Mouse (Mus musculus): Measurements from ENCODE around the gene Slc10a4. TPM values are rescaled to one million over a fixed set of nuclear protein-coding genes. Genes with fewer than 3 reads are reported as not detected.
"Not testable (repeated sequence)": the region's sequence is repeated elsewhere in the genome, so short reads cannot be mapped to it uniquely, and the experiment has no call there.

The Slc10a4 gene
- polyA plus RNA-seq, 1 experiment: not detected

GRCm38 (mm10) chr5:72992474-72992873, 14.2 kb upstream of the Slc10a4 start:
- Histone ChIP-seq H3K27me3 (ENCODE audit: control insufficient read depth, insufficient read depth, low read length, poor library complexity, severe bottlenecking) (no peaks in the 10 kb centered on the region), H3K36me3 (ENCODE audit: control insufficient read depth, insufficient read depth, low read length, poor library complexity, severe bottlenecking) (no peaks in the 10 kb centered on the region), H3K4me1 (ENCODE audit: control insufficient read depth, insufficient read depth, low read length) (no peaks in the 10 kb centered on the region), H3K4me3 (ENCODE audit: low read depth, low read length) (no peak overlapping the region), H3K27ac (ENCODE audit: insufficient read depth, low read length) (no peak overlapping the region), H3K9ac (ENCODE audit: low read depth, poor library complexity, severe bottlenecking) (no peak overlapping the region), H3K9me3 (replicated peaks; ENCODE audit: control insufficient read depth, insufficient read depth, low read length, poor library complexity, severe bottlenecking) (no peaks in the 10 kb centered on the region)
- TF ChIP-seq EP300 (IDR thresholded peaks at IDR 0.05; ENCODE audit: insufficient read depth, low read depth, low read length): no peak

- Histone ChIP-seq H3K27me3 (ENCODE audit: control insufficient read depth, insufficient read depth, low read length, poor library complexity, severe bottlenecking) (no peaks in the 10 kb centered on the region), H3K27ac (ENCODE audit: insufficient read depth, low read length) (no peak overlapping the region)
Measured at GRCm38 (mm10) chr5:72994424-72994823, 12.3 kb upstream of the Slc10a4 start.

GRCm38 (mm10) chr5:72994928-72995327, 11.8 kb upstream of the Slc10a4 start:
- H3K27me3 ChIP-seq (ENCODE audit: control insufficient read depth, insufficient read depth, low read length, poor library complexity, severe bottlenecking): no peaks in the 10 kb centered on the region
- no peaks in the 10 kb centered on the region for H3K36me3 ChIP-seq (ENCODE audit: control insufficient read depth, insufficient read depth, low read length, poor library complexity, severe bottlenecking)
- H3K9ac ChIP-seq (ENCODE audit: low read depth, poor library complexity, severe bottlenecking): no peak overlapping the region
- TF ChIP-seq EP300 (IDR thresholded peaks at IDR 0.05; ENCODE audit: insufficient read depth, low read depth, low read length) (no peak), CTCF (IDR thresholded peaks at IDR 0.05; ENCODE audit: low read depth, low read length) (no peak), POLR2A (IDR thresholded peaks at IDR 0.05; ENCODE audit: insufficient read depth, low read length) (no peak)
- H3K27ac ChIP-seq (ENCODE audit: insufficient read depth, low read length): no peak overlapping the region
- no peaks in the 10 kb centered on the region for H3K4me1 ChIP-seq (ENCODE audit: control insufficient read depth, insufficient read depth, low read length)
- H3K4me3 ChIP-seq (ENCODE audit: low read depth, low read length): no peak overlapping the region
- no peaks in the 10 kb centered on the region for H3K9me3 ChIP-seq (replicated peaks; ENCODE audit: control insufficient read depth, insufficient read depth, low read length, poor library complexity, severe bottlenecking)

More at GRCm38 (mm10) chr5:72994424-72994823, 12.3 kb upstream of the Slc10a4 start:
- no peaks in the 10 kb centered on the region for H3K4me1 ChIP-seq (ENCODE audit: control insufficient read depth, insufficient read depth, low read length)
- TF ChIP-seq EP300 (IDR thresholded peaks at IDR 0.05; ENCODE audit: insufficient read depth, low read depth, low read length) (no peak), CTCF (IDR thresholded peaks at IDR 0.05; ENCODE audit: low read depth, low read length) (no peak), POLR2A (IDR thresholded peaks at IDR 0.05; ENCODE audit: insufficient read depth, low read length) (no peak)
- no peak overlapping the region for H3K4me3 ChIP-seq (ENCODE audit: low read depth, low read length)
- H3K36me3 ChIP-seq (ENCODE audit: control insufficient read depth, insufficient read depth, low read length, poor library complexity, severe bottlenecking): no peaks in the 10 kb centered on the region
- no peaks in the 10 kb centered on the region for H3K9me3 ChIP-seq (replicated peaks; ENCODE audit: control insufficient read depth, insufficient read depth, low read length, poor library complexity, severe bottlenecking)
- H3K9ac ChIP-seq (ENCODE audit: low read depth, poor library complexity, severe bottlenecking): no peak overlapping the region

- no peak for TF ChIP-seq EP300 (IDR thresholded peaks at IDR 0.05; ENCODE audit: insufficient read depth, low read depth, low read length)
- no peak for TF ChIP-seq CTCF (IDR thresholded peaks at IDR 0.05; ENCODE audit: low read depth, low read length)
- TF ChIP-seq POLR2A (IDR thresholded peaks at IDR 0.05; ENCODE audit: insufficient read depth, low read length): no peak
- H3K27me3 ChIP-seq (ENCODE audit: control insufficient read depth, insufficient read depth, low read length, poor library complexity, severe bottlenecking): no peaks in the 10 kb centered on the region
Measured at GRCm38 (mm10) chr5:72995379-72995778, 11.3 kb upstream of the Slc10a4 start.

GRCm38 (mm10) chr5:72998546-72998945, 8.1 kb upstream of the Slc10a4 start:
- not testable (repeated sequence) for H3K9ac ChIP-seq (ENCODE audit: low read depth, poor library complexity, severe bottlenecking); H3K36me3 ChIP-seq (ENCODE audit: control insufficient read depth, insufficient read depth, low read length, poor library complexity, severe bottlenecking); H3K9me3 ChIP-seq (replicated peaks; ENCODE audit: control insufficient read depth, insufficient read depth, low read length, poor library complexity, severe bottlenecking); H3K27me3 ChIP-seq (ENCODE audit: control insufficient read depth, insufficient read depth, low read length, poor library complexity, severe bottlenecking); H3K4me1 ChIP-seq (ENCODE audit: control insufficient read depth, insufficient read depth, low read length); H3K27ac ChIP-seq (ENCODE audit: insufficient read depth, low read length); H3K4me3 ChIP-seq (ENCODE audit: low read depth, low read length)

More at GRCm38 (mm10) chr5:72995379-72995778, 11.3 kb upstream of the Slc10a4 start:
- Histone ChIP-seq H3K36me3 (ENCODE audit: control insufficient read depth, insufficient read depth, low read length, poor library complexity, severe bottlenecking) (no peaks in the 10 kb centered on the region), H3K4me3 (ENCODE audit: low read depth, low read length) (no peak overlapping the region), H3K4me1 (ENCODE audit: control insufficient read depth, insufficient read depth, low read length) (no peaks in the 10 kb centered on the region), H3K9ac (ENCODE audit: low read depth, poor library complexity, severe bottlenecking) (no peak overlapping the region), H3K9me3 (replicated peaks; ENCODE audit: control insufficient read depth, insufficient read depth, low read length, poor library complexity, severe bottlenecking) (no peaks in the 10 kb centered on the region), H3K27ac (ENCODE audit: insufficient read depth, low read length) (no peak overlapping the region)

- H3K9ac ChIP-seq (ENCODE audit: low read depth, poor library complexity, severe bottlenecking): no peak overlapping the region
- no peaks in the 10 kb centered on the region for H3K4me1 ChIP-seq (ENCODE audit: control insufficient read depth, insufficient read depth, low read length)
- H3K27ac ChIP-seq (ENCODE audit: insufficient read depth, low read length): no peak overlapping the region
- H3K9me3 ChIP-seq (replicated peaks; ENCODE audit: control insufficient read depth, insufficient read depth, low read length, poor library complexity, severe bottlenecking): no peaks in the 10 kb centered on the region
- no peaks in the 10 kb centered on the region for H3K36me3 ChIP-seq (ENCODE audit: control insufficient read depth, insufficient read depth, low read length, poor library complexity, severe bottlenecking)
- peaks cover 6% of the 10 kb centered on the region for H3K27me3 ChIP-seq (ENCODE audit: control insufficient read depth, insufficient read depth, low read length, poor library complexity, severe bottlenecking)
- TF ChIP-seq POLR2A (IDR thresholded peaks at IDR 0.05; ENCODE audit: insufficient read depth, low read length) (no peak), CTCF (IDR thresholded peaks at IDR 0.05; ENCODE audit: low read depth, low read length) (no peak), EP300 (IDR thresholded peaks at IDR 0.05; ENCODE audit: insufficient read depth, low read depth, low read length) (no peak)
- no peak overlapping the region for H3K4me3 ChIP-seq (ENCODE audit: low read depth, low read length)
Measured at GRCm38 (mm10) chr5:73004046-73004445, 2.6 kb upstream of the Slc10a4 start.
